Mouse (Mus musculus) cerebellum, postnatal 10 days (tissue): ENCODE measurements around the gene 4931428F04Rik.

Experiments used
- DNase-seq, 2 experiments: peaks; one replicate each; pipeline ENCODE4 v3.0.0; 2021; ENCODE audit warnings: mixed read lengths in 2 of 2

4931428F04Rik gene

GRCm38 (mm10) chr8:105285514-105285913 is 4.2 kb downstream of the 4931428F04Rik start:
- peak; percentile 49 to 56 for DNase-seq

- peak; percentile 74 to 78 for DNase-seq
Observed at GRCm38 (mm10) chr8:105283074-105283473, 6.6 kb downstream of the 4931428F04Rik start.

DNA sequence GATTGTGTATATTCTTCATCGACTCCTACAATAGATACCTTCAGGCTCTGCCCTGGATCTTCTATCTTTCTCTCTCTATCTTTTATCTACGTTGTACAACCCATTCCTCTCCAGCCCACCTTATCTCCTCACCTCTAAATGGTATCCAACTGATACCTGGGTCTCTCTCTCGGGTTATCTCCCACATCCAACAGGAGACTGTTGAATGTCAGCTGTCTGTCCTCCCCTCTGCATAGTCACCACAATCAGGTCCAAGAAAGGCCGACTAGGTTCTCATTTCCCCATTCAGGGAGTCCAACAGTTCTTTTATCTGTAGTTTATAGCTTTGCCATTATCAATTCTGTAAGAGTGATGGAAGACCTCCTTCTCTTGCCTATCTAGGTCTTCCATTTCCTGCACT is 7.4 kb downstream of the 4931428F04Rik start:
- DNase-seq = no peak

DNA sequence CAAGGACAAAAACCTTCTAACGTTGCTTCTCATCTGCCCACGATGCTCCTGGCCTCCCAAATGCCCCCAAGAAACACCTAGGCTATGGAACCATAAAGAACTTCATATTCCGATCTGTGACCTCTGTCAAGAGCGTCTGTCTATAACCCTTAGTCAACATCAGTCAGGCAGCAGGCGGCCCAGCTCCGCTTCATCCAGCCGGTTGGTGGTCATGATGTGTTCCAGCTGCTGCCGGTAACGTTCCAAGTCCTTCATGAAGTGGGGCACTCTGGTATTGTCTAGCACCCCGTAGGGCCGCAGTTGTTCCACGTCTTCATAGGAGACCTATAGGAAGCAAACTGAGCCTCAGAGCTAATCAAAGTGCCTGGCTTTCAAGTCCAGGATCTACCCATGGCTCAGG is 7.8 kb downstream of the 4931428F04Rik start:
- no peak for DNase-seq

GRCm38 (mm10) chr8:105280567-105280966 is 9.1 kb downstream of the 4931428F04Rik start:
- DNase-seq = no peak

- peak; percentile 93 to 95 for DNase-seq
Observed at GRCm38 (mm10) chr8:105278911-105279334, 10.7 kb downstream of the 4931428F04Rik start.

DNA sequence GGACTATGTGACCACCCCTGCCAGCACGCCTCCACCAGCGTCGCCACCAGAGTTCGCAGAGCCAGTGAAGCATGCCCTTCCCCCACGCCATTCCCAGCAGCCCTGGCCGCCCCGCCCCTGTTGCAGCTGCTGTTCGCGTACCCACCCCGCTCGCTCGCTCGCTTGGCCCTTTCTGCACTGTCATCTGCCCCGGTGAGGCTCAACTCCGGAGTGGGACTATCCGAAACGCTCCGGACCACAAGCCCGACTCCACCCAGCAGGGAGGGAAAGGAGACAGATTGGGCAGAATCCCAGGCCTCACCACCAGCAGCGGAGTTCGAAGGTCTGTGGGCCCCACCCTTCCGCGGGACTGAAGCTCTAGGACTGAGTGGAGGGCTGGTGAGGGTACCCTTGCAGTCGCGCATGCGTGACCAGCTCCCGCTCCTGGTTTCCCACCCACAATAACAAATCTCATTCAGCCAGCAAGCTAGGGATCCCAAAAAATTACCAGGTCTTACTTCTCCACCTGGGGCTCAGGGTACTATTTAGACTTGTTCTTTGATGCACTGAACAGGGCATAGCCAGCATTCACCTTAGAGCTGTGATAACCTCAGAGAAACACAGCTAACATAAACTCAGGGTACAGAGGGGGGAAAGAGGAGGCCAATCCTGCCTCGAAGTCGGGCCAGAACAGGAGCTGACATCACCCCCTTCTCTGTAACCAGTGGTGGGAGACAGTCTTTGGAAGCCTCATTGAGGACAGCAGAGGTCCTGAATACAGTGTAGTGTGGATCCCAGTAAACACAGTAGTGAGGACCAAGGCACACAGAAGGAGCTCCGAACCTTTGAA is 13.2 kb downstream of the 4931428F04Rik start:
- DNase-seq = peak; percentile 63 to 76

GRCm38 (mm10) chr8:105275840-105276239 is 13.8 kb downstream of the 4931428F04Rik start, which contains the start of gene Nol3:
Gene Nol3, plus strand, starts transcription at chr8:105276140.
- no peak for DNase-seq

DNA sequence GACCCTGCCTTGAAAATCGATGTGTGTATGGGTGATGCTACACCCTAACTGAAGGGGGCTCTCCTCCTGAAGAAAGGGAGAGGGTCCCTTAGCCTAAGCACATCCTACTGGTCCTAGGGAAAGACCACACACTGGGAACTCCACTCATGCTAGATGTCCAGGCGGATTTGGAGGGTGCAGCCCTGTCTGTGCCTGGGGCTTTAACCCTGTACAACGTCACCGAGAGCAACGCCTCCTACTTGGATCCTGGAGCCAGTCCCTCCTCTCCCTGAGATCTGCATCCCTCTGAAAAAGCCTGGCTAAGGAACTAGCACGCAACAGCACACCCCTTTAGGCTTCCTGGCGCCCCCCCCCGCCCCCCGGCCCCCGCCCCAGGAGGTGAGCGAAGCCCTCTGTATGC is 14.3 kb downstream of the 4931428F04Rik start:
- DNase-seq = no peak

DNA sequence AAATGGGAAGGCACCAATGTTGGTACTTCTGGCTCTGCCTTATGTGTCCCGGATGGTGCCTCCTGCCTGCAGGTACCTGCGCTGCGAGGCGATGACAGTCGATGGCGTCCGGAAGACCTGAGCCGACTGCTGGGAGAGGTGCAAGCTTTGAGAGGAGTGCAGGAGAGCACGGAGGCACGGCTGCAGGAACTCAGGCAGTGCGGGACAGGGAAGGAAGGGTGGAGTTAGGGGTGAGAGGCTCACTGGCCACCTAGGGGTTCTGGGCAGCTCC is 18.8 kb downstream of the 4931428F04Rik start:
- DNase-seq = no peak

DNA sequence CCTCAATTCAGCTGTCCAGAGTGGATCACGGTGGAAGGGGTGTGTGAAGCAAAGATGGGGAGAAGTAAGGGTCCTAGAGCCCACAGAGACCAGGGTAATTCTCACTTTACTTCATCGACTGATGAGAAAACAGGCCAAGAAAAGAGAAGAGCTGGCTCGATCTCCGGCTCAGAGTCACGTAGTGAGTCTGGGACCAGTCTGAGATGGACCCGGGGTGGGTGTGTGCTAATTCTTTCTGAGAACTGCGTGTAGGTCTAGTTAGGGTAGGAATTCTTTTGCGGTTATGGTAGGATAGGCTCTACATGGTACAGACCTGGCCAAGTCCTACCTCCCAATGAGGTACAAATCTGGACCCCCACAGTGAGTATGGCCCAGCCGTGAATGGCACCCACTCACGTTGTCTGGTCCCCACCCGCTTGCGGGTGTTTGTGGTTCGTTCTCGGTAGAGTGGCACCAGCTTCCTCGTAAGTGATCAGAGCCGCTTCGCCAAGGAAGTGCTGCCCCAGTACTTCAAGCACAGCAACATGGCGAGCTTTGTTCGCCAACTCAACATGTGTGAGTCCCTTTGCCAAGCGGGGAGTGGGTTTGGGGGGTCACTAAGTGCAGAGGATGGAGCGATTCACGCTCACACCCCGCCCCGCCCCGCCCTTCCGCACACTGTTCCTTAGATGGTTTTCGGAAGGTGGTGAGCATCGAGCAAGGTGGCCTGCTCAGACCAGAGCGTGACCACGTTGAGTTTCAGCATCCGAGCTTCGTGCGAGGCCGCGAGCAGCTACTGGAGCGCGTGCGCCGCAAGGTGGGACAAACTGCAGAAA is 19.4 kb downstream of the 4931428F04Rik start:
- no peak for DNase-seq

- DNase-seq = peak in 1 of 2 experiments; percentile 40
Observed at GRCm38 (mm10) chr8:105269461-105269947, 20.2 kb downstream of the 4931428F04Rik start, which contains the start of gene Hsf4. Gene Hsf4, plus strand, starts transcription at chr8:105269801.

- peak in 1 of 2 experiments; percentile 34 for DNase-seq
Observed at GRCm38 (mm10) chr8:105269075-105269458, 20.6 kb downstream of the 4931428F04Rik start.

GRCm38 (mm10) chr8:105268342-105269074 is 21.2 kb downstream of the 4931428F04Rik start:
- peak; percentile 81 to 90 for DNase-seq

- DNase-seq = peak in 1 of 2 experiments; percentile 34
Observed at GRCm38 (mm10) chr8:105266775-105267174, 22.9 kb downstream of the 4931428F04Rik start.

- DNase-seq = no peak
Observed at GRCm38 (mm10) chr8:105265128-105265527, 24.5 kb downstream of the 4931428F04Rik start.

DNA sequence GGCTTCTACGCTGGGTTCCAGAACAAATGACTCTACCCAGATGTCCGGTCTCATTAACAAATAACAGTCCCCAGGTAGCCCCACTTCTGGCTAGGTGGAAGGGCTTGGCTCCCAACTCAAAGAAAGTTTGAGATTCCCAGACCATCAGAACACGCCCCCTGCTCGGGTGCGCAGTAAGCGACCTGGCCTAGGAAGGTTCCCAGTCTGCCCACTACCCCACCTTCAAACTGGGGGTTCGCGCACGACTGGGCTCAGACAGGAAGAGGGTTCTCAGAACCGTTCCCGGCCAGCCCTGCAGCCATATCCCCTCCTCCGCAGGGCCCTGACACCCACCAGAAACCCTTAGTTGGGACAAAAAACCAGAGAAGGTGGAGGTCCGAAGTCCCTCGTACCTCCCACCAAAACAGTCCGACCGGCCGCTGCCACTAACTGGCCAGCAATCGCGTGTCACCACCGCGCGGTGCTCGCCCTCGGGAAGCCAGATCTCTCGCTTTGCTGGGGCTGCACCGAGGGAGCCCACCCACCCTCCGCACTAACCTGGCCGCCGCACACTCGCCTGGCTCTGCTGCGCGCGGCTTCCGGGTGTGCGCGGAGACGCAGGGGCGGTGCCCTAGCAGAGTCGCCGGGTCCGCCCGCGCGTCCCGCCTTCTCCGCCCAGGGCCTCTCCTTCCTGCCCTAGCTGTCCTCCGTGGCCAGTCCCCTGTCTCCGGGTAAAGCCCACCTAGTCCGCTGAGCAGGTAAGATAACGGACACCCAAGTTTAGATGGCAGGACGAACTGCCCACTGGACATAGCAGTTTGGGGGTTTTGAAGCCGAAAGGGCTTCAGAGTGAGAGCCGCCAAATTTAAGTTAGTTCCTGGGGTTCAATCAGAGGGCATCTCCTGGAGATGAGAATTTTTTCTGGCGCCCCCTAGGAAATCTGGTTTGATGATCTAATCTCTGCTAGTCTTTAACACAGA is 25.4 kb downstream of the 4931428F04Rik start, which contains the start of the genes Tradd and Fbxl8:
TSS of gene Tradd (minus strand) at position 586 of the 959 bp plus-strand sequence.
TSS of gene Fbxl8 (plus strand) at position 625 of the 959 bp plus-strand sequence.
- DNase-seq = peak; percentile 60 to 75

DNA sequence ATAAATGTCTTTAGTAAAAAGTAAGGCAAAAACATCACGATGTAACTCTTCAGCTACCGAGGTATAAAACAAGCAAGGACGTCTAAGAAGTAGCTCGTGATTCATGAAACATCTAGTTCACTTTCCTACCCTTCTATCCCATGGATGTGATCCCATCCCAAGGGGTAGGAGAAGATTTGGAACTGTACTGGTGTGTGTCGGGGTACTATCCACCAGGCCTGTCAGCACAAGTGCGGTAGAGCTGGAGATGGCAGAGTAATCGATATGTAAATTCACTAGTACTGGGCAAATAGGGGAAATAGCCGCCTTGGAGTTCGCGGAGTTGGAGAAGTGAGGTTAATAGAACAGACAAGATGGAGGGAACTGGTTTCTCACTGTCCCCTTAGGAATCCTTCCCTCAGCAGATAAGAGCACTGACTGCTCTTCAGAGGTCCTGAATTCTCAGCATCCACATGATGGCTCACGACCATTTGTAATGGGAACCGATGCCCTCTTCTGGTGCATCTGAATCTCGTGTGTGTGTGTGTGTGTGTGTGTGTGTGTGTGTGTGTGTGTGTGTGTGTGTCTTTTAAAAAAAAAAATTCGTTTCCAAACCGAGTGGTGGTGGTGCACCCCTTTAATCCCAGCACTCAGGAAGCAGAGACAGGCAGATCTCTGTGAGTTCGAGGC is 26.3 kb downstream of the 4931428F04Rik start:
- no peak for DNase-seq

GRCm38 (mm10) chr8:105261326-105261980 is 28.2 kb downstream of the 4931428F04Rik start:
- no peak for DNase-seq
